Mouse (Mus musculus) urinary bladder, postnatal 14 days (tissue): ENCODE results near the gene Mlxipl.

Source experiments
- DNase-seq: peaks from one replicate; pipeline ENCODE4 v3.0.0; 2021; ENCODE audit warnings: low spot score

The Mlxipl gene

GRCm38 (mm10) chr5:135145955-135146354 lies 56.3 kb downstream of the Mlxipl start:
- no peak for DNase-seq

- no peak for DNase-seq
These were observed 59.0 kb downstream of the Mlxipl start for GRCm38 (mm10) chr5:135148715-135149052.

GRCm38 (mm10) chr5:135149053-135149819 lies 59.5 kb downstream of the Mlxipl start, which contains the start of gene Tbl2:
Gene Tbl2 (plus strand): TSS chr5:135149657.
- peak; percentile 99 for DNase-seq

GRCm38 (mm10) chr5:135149820-135150178 lies 60.1 kb downstream of the Mlxipl start:
- no peak for DNase-seq

GRCm38 (mm10) chr5:135156496-135156895 lies 66.8 kb downstream of the Mlxipl start:
- no peak for DNase-seq

- peak; percentile 43 for DNase-seq
These were observed 71.5 kb downstream of the Mlxipl start for GRCm38 (mm10) chr5:135161221-135161620.

GRCm38 (mm10) chr5:135161650-135162049 lies 72.0 kb downstream of the Mlxipl start:
- DNase-seq, result no peak

- DNase-seq, result no peak
These were observed 72.7 kb downstream of the Mlxipl start for GRCm38 (mm10) chr5:135162361-135162760.

GRCm38 (mm10) chr5:135162821-135163220 lies 73.1 kb downstream of the Mlxipl start:
- DNase-seq, result no peak

GRCm38 (mm10) chr5:135166909-135167308 lies 77.2 kb downstream of the Mlxipl start:
- no peak for DNase-seq

- no peak for DNase-seq
These were observed 77.8 kb downstream of the Mlxipl start for GRCm38 (mm10) chr5:135167469-135167868.

- DNase-seq, result peak; percentile 97
These were observed 78.7 kb downstream of the Mlxipl start, which contains the start of gene Bcl7b for GRCm38 (mm10) chr5:135168063-135169062. Gene Bcl7b (plus strand): TSS chr5:135168283.

- DNase-seq, result no peak
These were observed 79.8 kb downstream of the Mlxipl start for GRCm38 (mm10) chr5:135169479-135169878.

- no peak for DNase-seq
These were observed 82.1 kb downstream of the Mlxipl start for GRCm38 (mm10) chr5:135171688-135172220.

GRCm38 (mm10) chr5:135172986-135173385 lies 83.3 kb downstream of the Mlxipl start:
- DNase-seq, result no peak

- DNase-seq, result no peak
These were observed 85.4 kb downstream of the Mlxipl start for GRCm38 (mm10) chr5:135175086-135175485.

- no peak for DNase-seq
These were observed 88.8 kb downstream of the Mlxipl start for GRCm38 (mm10) chr5:135178523-135178922.

- DNase-seq, result no peak
These were observed 89.3 kb downstream of the Mlxipl start for GRCm38 (mm10) chr5:135178996-135179395.

- DNase-seq, result no peak
These were observed 89.9 kb downstream of the Mlxipl start for GRCm38 (mm10) chr5:135179616-135180015.

- DNase-seq, result no peak
These were observed 91.1 kb downstream of the Mlxipl start for GRCm38 (mm10) chr5:135180796-135181195.

GRCm38 (mm10) chr5:135181776-135182175 lies 92.1 kb downstream of the Mlxipl start:
- DNase-seq, result no peak

- DNase-seq, result peak; percentile 19
These were observed 93.6 kb downstream of the Mlxipl start for GRCm38 (mm10) chr5:135183131-135183861.
